Mouse (Mus musculus) activated CD4-positive, CD25-positive, alpha-beta regulatory T cell (primary cell): Measurements from ENCODE around the gene Pisd. TPM values are rescaled to one million over a fixed set of nuclear protein-coding genes. Genes with fewer than 3 reads are reported as not detected.

ENCODE experiments used
- polyA plus RNA-seq, 2 experiments: library from polyadenylated mRNA; unstranded; fragments of 100-300 nt; shearing (Covaris generic); gene quantifications; one replicate each; pipeline ENCODE4 v1.2.1; 2017

Gene Pisd
- 100 to 1,000 TPM in 1 of 2 experiments, 10 to 100 TPM in 1; 58.2 to 102 TPM for polyA plus RNA-seq

GRCm38 (mm10) chr5:32785313-32785915 lies at the start of gene Pisd:
Gene Pisd, minus strand, starts transcription at chr5:32785646.

GRCm38 (mm10) chr5:32827009-32827408 lies 41.6 kb upstream of the Pisd start, which contains the start of gene Gm20671:
Gene Gm20671, minus strand, starts transcription at chr5:32827109.

Other genes starting within 250 kb of the Pisd start
- gene Yes1, start 174.5 kb downstream of the Pisd start, polyA plus RNA-seq: 1 to 10 TPM; 1.1 to 1.3 TPM
- gene Gm20671, start 41.5 kb upstream of the Pisd start, polyA plus RNA-seq: not detected
- 10 to 100 TPM; 25.8 to 25.9 TPM for gene Prr14l, start 68.6 kb upstream of the Pisd start, polyA plus RNA-seq
- 10 to 100 TPM; 16.2 to 19.2 TPM for gene Depdc5, start 78.1 kb upstream of the Pisd start, polyA plus RNA-seq
- 100 to 1,000 TPM; 286 to 384 TPM for gene Ywhah, start 233.2 kb upstream of the Pisd start, polyA plus RNA-seq